Mouse (Mus musculus): ENCODE measurements at regions not wholly inside any gene's neighbourhood (a gene's known extent, or its start where the extent isn't known, plus 50 kb on each side); places are given as distances from the start of the nearest gene placed in this dataset.

DNA sequence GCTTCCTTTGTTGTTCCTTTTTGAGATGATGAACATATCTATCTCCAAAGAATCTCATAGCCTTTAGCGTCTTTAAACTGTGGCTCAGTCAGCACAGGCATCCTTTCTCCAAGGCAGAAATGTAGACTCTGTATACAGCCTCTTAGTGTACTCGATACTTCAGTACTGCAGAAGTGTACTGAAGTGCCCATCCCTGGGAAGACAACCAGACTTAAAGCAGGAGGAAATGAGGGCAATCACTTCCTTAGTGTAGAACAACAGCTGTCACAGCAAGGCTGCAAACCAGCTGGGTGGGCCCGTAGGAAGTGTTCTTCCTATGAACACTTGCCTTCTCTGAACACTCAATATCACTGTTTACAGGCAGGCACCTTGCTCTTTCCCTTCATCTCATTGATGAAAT, 110.5 kb upstream of the Alg10b start:
- no peak overlapping the region for H3K4me2 ChIP-seq (replicated peaks; ENCODE audit: low read depth, low read length)
- no peak for ATAC-seq (ENCODE audit: low FRiP score, low TSS enrichment)
- H3K4me3 ChIP-seq (ENCODE audit: low read length), result no peak overlapping the region
- H3K36me3 ChIP-seq (ENCODE audit: control insufficient read depth, insufficient read depth, low read length), result no peaks in the 10 kb centered on the region
- no peaks in the 10 kb centered on the region for H3K27me3 ChIP-seq (ENCODE audit: control insufficient read depth, insufficient read depth, low read length)
- H3K4me1 ChIP-seq (ENCODE audit: control insufficient read depth, insufficient read depth, low read length), result no peaks in the 10 kb centered on the region
- no peak overlapping the region for H3K9ac ChIP-seq (ENCODE audit: low read depth, low read length)
- H3K9me3 ChIP-seq (ENCODE audit: control insufficient read depth, low read length), result no peaks in the 10 kb centered on the region
- H3K27ac ChIP-seq (ENCODE audit: low read depth, low read length), result no peak overlapping the region
- 54% methylated on average over 3 of the region's 3 CpGs for WGBS

DNA sequence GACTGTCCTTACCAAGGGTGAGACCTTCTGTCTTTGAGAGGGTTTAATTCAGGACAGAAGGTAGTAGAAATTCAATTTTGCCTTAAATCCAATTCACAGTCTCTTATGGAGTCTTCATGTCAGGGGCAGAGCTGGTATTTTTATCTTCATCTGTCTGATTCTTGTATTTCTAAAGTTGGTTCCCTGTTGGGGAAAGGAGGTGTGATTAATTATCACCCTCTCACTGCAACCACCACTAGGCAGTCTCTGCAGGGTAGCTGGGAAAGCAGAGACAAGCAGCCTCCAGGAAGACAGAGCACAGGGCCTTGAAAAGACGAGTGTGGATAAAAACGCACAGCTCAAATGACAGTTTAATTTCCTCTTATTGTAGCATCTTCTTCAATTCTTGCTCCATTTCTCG, 104.4 kb upstream of the Alg10b start:
- Histone ChIP-seq H3K4me1 (ENCODE audit: control insufficient read depth, insufficient read depth, low read length) (no peaks in the 10 kb centered on the region), H3K9me3 (ENCODE audit: control insufficient read depth, low read length) (no peaks in the 10 kb centered on the region), H3K27ac (ENCODE audit: low read depth, low read length) (no peak overlapping the region), H3K4me3 (ENCODE audit: low read length) (no peak overlapping the region), H3K4me2 (replicated peaks; ENCODE audit: low read depth, low read length) (no peak overlapping the region), H3K27me3 (ENCODE audit: control insufficient read depth, insufficient read depth, low read length) (no peaks in the 10 kb centered on the region), H3K36me3 (ENCODE audit: control insufficient read depth, insufficient read depth, low read length) (no peaks in the 10 kb centered on the region), H3K9ac (ENCODE audit: low read depth, low read length) (no peak overlapping the region)
- ATAC-seq (ENCODE audit: low FRiP score, low TSS enrichment), result no peak
- WGBS, result 64% methylated on average over 3 of the region's 3 CpGs

DNA sequence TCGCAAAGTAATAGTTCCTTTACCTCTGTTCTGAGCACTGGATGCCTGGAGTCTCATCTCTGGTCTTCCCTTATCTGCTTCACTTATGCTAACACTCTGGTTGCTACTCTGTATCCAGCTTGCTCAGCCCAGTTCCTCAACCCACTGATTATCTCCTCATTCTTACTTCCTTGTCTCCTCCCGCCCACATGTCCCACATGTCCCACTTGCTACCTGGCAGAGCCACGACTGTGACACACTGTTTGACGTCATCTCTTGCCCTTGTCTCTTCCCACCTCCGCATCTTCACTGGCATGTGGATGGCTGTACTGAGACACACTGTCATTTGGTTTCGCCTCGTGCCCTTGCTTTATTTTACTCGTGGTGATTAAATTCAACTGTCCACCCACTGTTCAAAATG, 100.1 kb upstream of the Alg10b start:
- no peaks in the 10 kb centered on the region for H3K27me3 ChIP-seq (ENCODE audit: control insufficient read depth, insufficient read depth, low read length)
- H3K9me3 ChIP-seq (ENCODE audit: control insufficient read depth, low read length), result no peaks in the 10 kb centered on the region
- no peaks in the 10 kb centered on the region for H3K36me3 ChIP-seq (ENCODE audit: control insufficient read depth, insufficient read depth, low read length)
- no peaks in the 10 kb centered on the region for H3K4me1 ChIP-seq (ENCODE audit: control insufficient read depth, insufficient read depth, low read length)
- no peak overlapping the region for H3K4me3 ChIP-seq (ENCODE audit: low read length)
- H3K9ac ChIP-seq (ENCODE audit: low read depth, low read length), result no peak overlapping the region
- no peak overlapping the region for H3K27ac ChIP-seq (ENCODE audit: low read depth, low read length)
- no peak overlapping the region for H3K4me2 ChIP-seq (replicated peaks; ENCODE audit: low read depth, low read length)
- 90% methylated on average over 8 of the region's 8 CpGs for WGBS
- no peak for ATAC-seq (ENCODE audit: low FRiP score, low TSS enrichment)

DNA sequence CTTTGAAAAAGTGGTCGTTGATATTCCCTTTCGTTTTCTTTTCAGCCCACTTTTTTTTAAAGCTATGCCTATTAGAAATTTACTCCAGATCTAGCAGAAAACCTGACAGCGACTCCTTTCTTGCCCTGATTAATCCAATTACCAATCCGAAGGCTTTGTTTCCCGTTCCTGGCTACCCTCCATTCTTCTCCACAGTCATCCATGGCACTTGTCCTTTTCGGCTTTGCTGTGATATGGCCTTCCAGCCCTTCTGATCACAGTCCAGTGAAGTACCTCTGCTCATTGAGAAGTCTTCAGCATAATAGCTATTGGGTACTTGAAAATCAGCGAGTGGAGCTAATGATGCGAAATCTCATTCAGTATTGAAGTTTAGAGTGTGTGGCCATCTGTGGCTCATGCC, 99.0 kb upstream of the Alg10b start:
- Histone ChIP-seq H3K4me2 (replicated peaks; ENCODE audit: low read depth, low read length) (no peak overlapping the region), H3K27ac (ENCODE audit: low read depth, low read length) (no peak overlapping the region), H3K4me1 (ENCODE audit: control insufficient read depth, insufficient read depth, low read length) (no peaks in the 10 kb centered on the region), H3K9me3 (ENCODE audit: control insufficient read depth, low read length) (no peaks in the 10 kb centered on the region), H3K36me3 (ENCODE audit: control insufficient read depth, insufficient read depth, low read length) (no peaks in the 10 kb centered on the region), H3K9ac (ENCODE audit: low read depth, low read length) (no peak overlapping the region), H3K27me3 (ENCODE audit: control insufficient read depth, insufficient read depth, low read length) (no peaks in the 10 kb centered on the region), H3K4me3 (ENCODE audit: low read length) (no peak overlapping the region)
- no peak for ATAC-seq (ENCODE audit: low FRiP score, low TSS enrichment)
- 78% methylated on average over 8 of the region's 8 CpGs for WGBS

DNA sequence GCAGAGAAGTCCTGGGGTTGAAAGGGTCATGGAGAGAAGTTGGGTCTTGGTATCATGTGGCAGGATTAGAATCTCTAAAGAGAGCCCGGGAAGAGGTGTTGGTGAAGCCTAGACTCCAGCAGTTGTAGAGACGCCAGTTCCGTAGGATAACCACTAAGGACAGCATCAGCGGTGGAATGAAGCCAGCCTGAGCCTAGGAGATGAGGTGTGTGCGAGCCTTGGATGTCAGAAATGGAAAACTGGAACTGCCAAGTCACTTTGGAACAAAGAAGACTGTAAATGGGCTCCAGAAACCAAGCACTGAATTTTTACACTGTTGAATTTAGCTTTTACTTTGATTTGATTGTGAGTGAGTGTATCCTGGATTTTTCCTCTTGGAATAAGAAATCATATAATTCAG, 92.3 kb upstream of the Alg10b start:
- Histone ChIP-seq H3K27me3 (ENCODE audit: control insufficient read depth, insufficient read depth, low read length) (no peaks in the 10 kb centered on the region), H3K36me3 (ENCODE audit: control insufficient read depth, insufficient read depth, low read length) (no peaks in the 10 kb centered on the region), H3K9ac (ENCODE audit: low read depth, low read length) (no peak overlapping the region), H3K4me2 (replicated peaks; ENCODE audit: low read depth, low read length) (no peak overlapping the region), H3K4me3 (ENCODE audit: low read length) (no peak overlapping the region), H3K4me1 (ENCODE audit: control insufficient read depth, insufficient read depth, low read length) (no peaks in the 10 kb centered on the region), H3K27ac (ENCODE audit: low read depth, low read length) (no peak overlapping the region), H3K9me3 (ENCODE audit: control insufficient read depth, low read length) (no peaks in the 10 kb centered on the region)
- 81% methylated on average over 5 of the region's 5 CpGs for WGBS
- no peak for ATAC-seq (ENCODE audit: low FRiP score, low TSS enrichment)

DNA sequence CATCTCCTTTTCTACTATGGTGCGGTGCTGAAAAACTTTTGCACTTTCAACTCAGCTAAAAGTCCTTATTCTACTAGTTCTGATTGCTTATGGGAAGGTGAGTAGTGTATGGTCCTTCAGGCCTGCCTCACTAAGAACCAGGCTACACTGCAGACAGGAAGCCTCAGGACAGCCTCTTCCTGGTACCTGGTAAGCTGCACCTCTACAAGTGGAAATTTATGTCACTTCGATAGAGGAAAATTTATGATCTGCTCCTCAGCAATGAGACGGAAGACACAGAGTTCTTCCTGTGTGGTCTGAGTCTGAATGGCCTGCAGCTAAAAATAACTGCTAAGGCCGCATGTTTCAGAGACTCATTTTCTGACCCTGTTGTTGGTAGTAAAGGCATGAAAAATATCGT, 83.1 kb upstream of the Alg10b start:
- H3K4me2 ChIP-seq (replicated peaks; ENCODE audit: low read depth, low read length), result no peak overlapping the region
- H3K27ac ChIP-seq (ENCODE audit: low read depth, low read length), result no peak overlapping the region
- WGBS, result 52% methylated on average over 5 of the region's 5 CpGs
- no peaks in the 10 kb centered on the region for H3K36me3 ChIP-seq (ENCODE audit: control insufficient read depth, insufficient read depth, low read length)
- H3K4me3 ChIP-seq (ENCODE audit: low read length), result no peak overlapping the region
- no peaks in the 10 kb centered on the region for H3K9me3 ChIP-seq (ENCODE audit: control insufficient read depth, low read length)
- no peak overlapping the region for H3K9ac ChIP-seq (ENCODE audit: low read depth, low read length)
- H3K27me3 ChIP-seq (ENCODE audit: control insufficient read depth, insufficient read depth, low read length), result no peaks in the 10 kb centered on the region
- ATAC-seq (ENCODE audit: low FRiP score, low TSS enrichment), result no peak
- H3K4me1 ChIP-seq (ENCODE audit: control insufficient read depth, insufficient read depth, low read length), result no peaks in the 10 kb centered on the region

DNA sequence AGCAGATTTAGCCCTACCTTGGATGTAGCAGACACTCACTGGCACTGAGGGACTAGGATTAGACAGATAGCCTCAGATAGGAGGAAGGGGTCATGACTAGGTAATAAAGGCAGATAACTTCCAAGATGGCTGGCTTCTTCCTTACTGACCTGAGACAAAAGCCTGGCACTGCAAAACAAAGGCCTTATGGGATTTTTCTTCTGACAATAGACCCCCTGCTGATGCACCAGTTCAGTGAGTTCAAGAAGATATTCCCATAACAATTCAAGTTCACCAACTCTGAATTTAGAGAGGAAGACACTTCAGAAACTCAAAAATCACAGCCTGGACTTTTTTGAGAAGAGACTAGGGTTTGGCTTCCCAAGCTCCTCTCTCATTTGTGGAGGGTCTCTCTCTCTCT, 75.4 kb upstream of the Alg10b start:
- H3K4me2 ChIP-seq (replicated peaks; ENCODE audit: low read depth, low read length), result no peak overlapping the region
- no peak overlapping the region for H3K4me3 ChIP-seq (ENCODE audit: low read length)
- no peaks in the 10 kb centered on the region for H3K4me1 ChIP-seq (ENCODE audit: control insufficient read depth, insufficient read depth, low read length)
- H3K36me3 ChIP-seq (ENCODE audit: control insufficient read depth, insufficient read depth, low read length), result no peaks in the 10 kb centered on the region
- no peaks in the 10 kb centered on the region for H3K27me3 ChIP-seq (ENCODE audit: control insufficient read depth, insufficient read depth, low read length)
- no peaks in the 10 kb centered on the region for H3K9me3 ChIP-seq (ENCODE audit: control insufficient read depth, low read length)
- ATAC-seq (ENCODE audit: low FRiP score, low TSS enrichment), result no peak
- no peak overlapping the region for H3K9ac ChIP-seq (ENCODE audit: low read depth, low read length)
- H3K27ac ChIP-seq (ENCODE audit: low read depth, low read length), result no peak overlapping the region

DNA sequence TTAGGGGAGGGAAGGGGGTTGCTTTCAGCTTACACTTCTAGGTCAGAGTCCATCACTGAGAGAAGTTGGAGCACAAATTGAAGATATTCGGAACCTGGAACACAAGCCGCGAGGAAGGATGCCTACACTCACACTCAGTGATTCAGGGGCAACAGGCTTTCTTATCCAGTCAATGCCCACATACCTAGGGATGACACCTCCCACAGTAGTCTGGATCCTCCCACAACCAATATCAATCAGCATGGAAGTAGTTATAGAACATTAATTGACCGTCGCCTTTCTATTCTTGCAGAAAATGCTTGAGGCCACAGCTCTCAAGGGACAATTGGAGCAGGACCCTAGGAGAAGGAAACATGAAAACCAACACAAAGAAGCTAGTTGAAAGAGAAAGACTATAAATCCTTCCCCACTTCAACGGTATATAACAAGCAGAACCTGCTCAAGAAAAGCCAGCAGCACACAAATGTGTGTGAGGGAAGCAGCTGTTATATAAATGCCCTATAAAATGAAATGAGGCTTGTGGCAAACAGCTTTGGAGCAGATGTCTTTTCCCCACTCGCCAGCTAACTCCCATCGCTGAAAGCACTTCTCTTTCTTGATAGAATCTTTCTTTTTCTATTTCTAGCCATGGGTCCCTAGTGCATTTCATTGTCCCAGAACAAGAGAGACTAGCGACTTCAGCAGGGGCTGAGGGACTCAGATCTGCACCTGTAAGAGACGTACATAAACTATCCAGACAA, 70.1 kb upstream of the Alg10b start:
- Histone ChIP-seq H3K27me3 (ENCODE audit: control insufficient read depth, insufficient read depth, low read length) (no peaks in the 10 kb centered on the region), H3K4me3 (ENCODE audit: low read length) (no peak overlapping the region), H3K9ac (ENCODE audit: low read depth, low read length) (no peak overlapping the region), H3K4me1 (ENCODE audit: control insufficient read depth, insufficient read depth, low read length) (no peaks in the 10 kb centered on the region), H3K4me2 (replicated peaks; ENCODE audit: low read depth, low read length) (no peak overlapping the region), H3K9me3 (ENCODE audit: control insufficient read depth, low read length) (no peaks in the 10 kb centered on the region), H3K27ac (ENCODE audit: low read depth, low read length) (no peak overlapping the region), H3K36me3 (ENCODE audit: control insufficient read depth, insufficient read depth, low read length) (no peaks in the 10 kb centered on the region)
- WGBS, result 81% methylated on average over 10 of the region's 10 CpGs
- ATAC-seq (ENCODE audit: low FRiP score, low TSS enrichment), result no peak
